Comparison of ENCODE assay signal across 1 mouse cellular context in genomic region chr13:49156645-49157044, GRCm38 (mm10).
TF ChIP-seq lines count a peak whose summit lies in the region.

No protein-coding gene starts in this region.

TF ChIP-seq in CH12.LX, 34 proteins besides CTCF, POLR2A, EP300 and RAD21:
- no peak for TF ChIP-seq NELFE (IDR thresholded peaks at IDR 0.05; ENCODE audit: low read depth, low read length)
- no peak for TF ChIP-seq IRF4 (IDR thresholded peaks at IDR 0.05; ENCODE audit: low read depth, low read length)
- TF ChIP-seq HCFC1 (IDR thresholded peaks at IDR 0.05; ENCODE audit: low read depth, low read length): no peak
- no peak for TF ChIP-seq PAX5 (IDR thresholded peaks at IDR 0.05; ENCODE audit: low read length)
- no peak for TF ChIP-seq MAX (IDR thresholded peaks at IDR 0.05; ENCODE audit: low read length)
- TF ChIP-seq E2F4 (IDR thresholded peaks at IDR 0.05; ENCODE audit: insufficient replicate concordance, low read depth, low read length): no peak
- TF ChIP-seq NRF1 (IDR thresholded peaks at IDR 0.05; ENCODE audit: low read depth, low read length): no peak
- TF ChIP-seq ZMIZ1 (IDR thresholded peaks at IDR 0.05; ENCODE audit: low read depth, low read length): no peak
- no peak for TF ChIP-seq JUN (IDR thresholded peaks at IDR 0.05; ENCODE audit: insufficient read depth, low read depth, low read length)
- TF ChIP-seq SMC3 (IDR thresholded peaks at IDR 0.05; ENCODE audit: low read depth, low read length): no peak
- TF ChIP-seq CHD1 (IDR thresholded peaks at IDR 0.05; ENCODE audit: low read depth, low read length): no peak
TF ChIP-seq in CH12.LX: peak in this region for 0.
